Mouse (Mus musculus) lung, postnatal 0 days (tissue): Measurements from ENCODE around the gene Mtfmt.
A peak's percentile ranks its signal among the peaks of the same experiment; 100 is the strongest.

Experiments
- CTCF ChIP-seq: IDR thresholded peaks from 2 replicates; pipeline ENCODE4 v1.5.1; 2016; ENCODE audit warnings: antibody characterized with exemption, mild to moderate bottlenecking
- EP300 ChIP-seq: IDR thresholded peaks from 2 replicates; pipeline ENCODE4 v1.6.1; 2016; ENCODE audit warnings: antibody characterized with exemption, mild to moderate bottlenecking, control low read depth

GRCm38 (mm10) chr9:65404331-65405183 is 31.0 kb upstream of the Mtfmt start:
- TF ChIP-seq CTCF (peak; percentile 32), EP300 (peak; percentile 75)
